Mouse (Mus musculus) erythroid progenitor cell, adult 5-6 weeks (primary cell): ENCODE results near the gene Cd52. TPM values are rescaled to one million over a fixed set of nuclear protein-coding genes. Genes with fewer than 3 reads are reported as not detected.
"Not testable (repeated sequence)": the region's sequence is repeated elsewhere in the genome, so short reads cannot be mapped to it uniquely, and the experiment has no call there.

ENCODE experiments used
- ATAC-seq: replicated peaks from 2 replicates; pipeline ENCODE4 v1.8.0; 2016; ENCODE audit warnings: moderate number of reproducible peaks, mild to moderate bottlenecking, moderate TSS enrichment, inconsistent platforms; ENCODE audit not compliant: poor library complexity, low FRiP score, severe bottlenecking
- total RNA-seq, 2 experiments: library from RNA; stranded (forward) in 1 of 2; stranded (reverse) in 1 of 2; fragments of 150-400 nt in 1 of 2; fragments of 186-747, 209-891 nt in 1 of 2; gene quantifications; 2 replicates each; pipeline versions ENCODE4 v1.2.3 to v1.2.4; 2015 to 2017; ENCODE audit warnings: low replicate concordance in 2 of 2

Gene Cd52
- 157 and 288 TPM in 2 replicates for total RNA-seq (2015; ENCODE audit: low replicate concordance)
- 103 and 211 TPM in 2 replicates for total RNA-seq (2017; ENCODE audit: low replicate concordance)

GRCm38 (mm10) chr4:134094923-134095547 is at the start of gene Cd52:
Gene Cd52 (minus strand): TSS chr4:134095082.
- no peak for ATAC-seq

- not testable (repeated sequence) for ATAC-seq
Measured at GRCm38 (mm10) chr4:134144297-134144696, 49.4 kb upstream of the Cd52 start.

GRCm38 (mm10) chr4:134138857-134139256 is 44.0 kb upstream of the Cd52 start:
- ATAC-seq: no peak

GRCm38 (mm10) chr4:134136280-134136926 is 41.5 kb upstream of the Cd52 start:
- ATAC-seq: no peak

- ATAC-seq: no peak
Measured at GRCm38 (mm10) chr4:134132519-134133095, 37.7 kb upstream of the Cd52 start.

GRCm38 (mm10) chr4:134132117-134132516 is 37.2 kb upstream of the Cd52 start:
- ATAC-seq: no peak

GRCm38 (mm10) chr4:134129482-134129881 is 34.6 kb upstream of the Cd52 start:
- no peak for ATAC-seq

- ATAC-seq: peak; percentile 18; the same call in 1 of the 2 replicates
Measured at GRCm38 (mm10) chr4:134128983-134129362, 34.1 kb upstream of the Cd52 start.

GRCm38 (mm10) chr4:134128221-134128982 is 33.5 kb upstream of the Cd52 start, which contains the start of gene Sh3bgrl3:
Gene Sh3bgrl3 (minus strand): TSS chr4:134128789.
- ATAC-seq: peak; percentile 84

GRCm38 (mm10) chr4:134127793-134128192 is 32.9 kb upstream of the Cd52 start:
- no peak for ATAC-seq

- no peak for ATAC-seq
Measured at GRCm38 (mm10) chr4:134127121-134127455, 32.2 kb upstream of the Cd52 start.

- ATAC-seq: no peak
Measured at GRCm38 (mm10) chr4:134126300-134127120, 31.6 kb upstream of the Cd52 start.

GRCm38 (mm10) chr4:134125383-134126060 is 30.6 kb upstream of the Cd52 start:
- no peak for ATAC-seq

GRCm38 (mm10) chr4:134123680-134124551 is 29.0 kb upstream of the Cd52 start:
- ATAC-seq: peak; percentile 50

- ATAC-seq: no peak
Measured at GRCm38 (mm10) chr4:134123147-134123546, 28.3 kb upstream of the Cd52 start.

- no peak for ATAC-seq
Measured at GRCm38 (mm10) chr4:134122281-134122680, 27.4 kb upstream of the Cd52 start.

- no peak for ATAC-seq
Measured at GRCm38 (mm10) chr4:134121571-134121970, 26.7 kb upstream of the Cd52 start.

GRCm38 (mm10) chr4:134120916-134121315 is 26.0 kb upstream of the Cd52 start:
- ATAC-seq: no peak
